Mouse (Mus musculus) testis, adult 2 months (tissue): ENCODE measurements around the gene Gm9918. TPM values are rescaled to one million over a fixed set of nuclear protein-coding genes. Genes with fewer than 3 reads are reported as not detected.

ENCODE experiments used
- H3K27ac ChIP-seq: fragments of 200-500 bp; 2 replicates; pipeline ENCODE4 v1.5.1; 2012; ENCODE audit warnings: low read depth, low read length; ENCODE audit not compliant: control insufficient read depth, insufficient read depth
- H3K27me3 ChIP-seq: fragments of 200-500 bp; 2 replicates; pipeline ENCODE4 v1.6.1; 2012; ENCODE audit warnings: mild to moderate bottlenecking, low read length, moderate library complexity; ENCODE audit not compliant: control insufficient read depth, insufficient read depth
- H3K36me3 ChIP-seq: fragments of 200-500 bp; 2 replicates; pipeline ENCODE4 v1.6.1; 2012; ENCODE audit warnings: mild to moderate bottlenecking, low read length; ENCODE audit not compliant: control insufficient read depth, insufficient read depth
- H3K4me1 ChIP-seq: fragments of 200-500 bp; 2 replicates; pipeline ENCODE4 v1.6.1; 2012; ENCODE audit warnings: low read length; ENCODE audit not compliant: control insufficient read depth, insufficient read depth
- H3K4me3 ChIP-seq: fragments of 200-500 bp; 2 replicates; pipeline ENCODE4 v1.5.1; 2012; ENCODE audit warnings: low read depth, mild to moderate bottlenecking, low read length, moderate library complexity, mixed read lengths; ENCODE audit not compliant: control insufficient read depth
- CTCF ChIP-seq: fragments of 200-500 bp; IDR thresholded peaks from 2 replicates; pipeline ENCODE4 v1.5.1; 2012; ENCODE audit warnings: low read depth, mild to moderate bottlenecking, inconsistent platforms, low read length, moderate library complexity; ENCODE audit not compliant: control insufficient read depth, insufficient read depth, insufficient replicate concordance
- POLR2A ChIP-seq: fragments of 200-500 bp; IDR thresholded peaks from 2 replicates; pipeline ENCODE4 v1.6.1; 2012; ENCODE audit warnings: low read depth, mild to moderate bottlenecking, inconsistent platforms, low read length, moderate library complexity; ENCODE audit not compliant: control insufficient read depth
- polyA plus RNA-seq: library from polyadenylated mRNA; depleted of rRNA; stranded (reverse); fragments of >200 nt; gene quantifications from 2 replicates; pipeline ENCODE4 v1.2.3, GENCODE M21; 2012

Gene Gm9918
- polyA plus RNA-seq, 1 experiment: 0.10 TPM

DNA sequence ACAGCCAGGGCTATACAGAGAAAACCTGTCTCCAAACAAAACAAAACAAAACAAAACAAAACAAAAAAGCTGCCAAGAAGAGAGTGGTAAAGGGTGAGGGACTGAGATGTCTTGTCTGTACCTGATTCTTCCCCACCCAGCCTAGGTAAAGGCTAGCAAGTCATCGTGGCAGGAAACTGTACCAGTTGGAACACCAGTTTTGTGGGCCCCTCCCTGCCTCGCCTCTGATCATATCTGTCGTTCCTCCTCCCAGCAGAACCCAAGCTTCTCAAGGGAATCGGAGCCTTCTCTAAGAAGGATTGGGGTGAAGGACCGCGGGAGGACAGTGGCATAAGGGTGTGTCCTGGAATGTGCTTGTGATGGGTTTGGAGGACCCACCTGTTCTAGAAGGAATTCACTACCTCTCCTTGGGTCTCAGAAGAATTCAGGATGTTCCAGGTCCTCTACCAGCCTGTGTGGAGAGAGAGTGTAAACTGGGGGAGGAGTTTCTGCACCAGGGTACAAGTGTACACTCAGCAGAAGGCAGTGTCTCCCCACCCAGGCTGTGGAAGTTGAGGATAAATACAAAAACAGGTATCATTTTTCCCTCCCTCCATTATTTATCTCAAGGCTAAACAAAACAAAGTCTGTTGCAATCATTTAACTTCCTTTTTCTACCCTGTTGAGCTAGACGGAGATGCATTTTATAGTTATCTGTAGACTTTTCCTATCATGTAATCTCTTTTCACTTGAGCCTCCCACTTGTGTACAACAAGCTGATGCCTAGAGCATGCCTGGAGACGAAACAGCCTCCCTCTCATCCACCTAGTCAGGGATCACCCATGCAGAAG lies 12.3 kb downstream of the Gm9918 start:
- TF ChIP-seq CTCF (no peak), POLR2A (no peak)
- H3K36me3 ChIP-seq: no peaks in the 10 kb centered on the region
- H3K27ac ChIP-seq: no peak overlapping the region
- H3K4me3 ChIP-seq: no peak overlapping the region
- H3K27me3 ChIP-seq: no peaks in the 10 kb centered on the region
- peaks cover 11% of the 10 kb centered on the region for H3K4me1 ChIP-seq

DNA sequence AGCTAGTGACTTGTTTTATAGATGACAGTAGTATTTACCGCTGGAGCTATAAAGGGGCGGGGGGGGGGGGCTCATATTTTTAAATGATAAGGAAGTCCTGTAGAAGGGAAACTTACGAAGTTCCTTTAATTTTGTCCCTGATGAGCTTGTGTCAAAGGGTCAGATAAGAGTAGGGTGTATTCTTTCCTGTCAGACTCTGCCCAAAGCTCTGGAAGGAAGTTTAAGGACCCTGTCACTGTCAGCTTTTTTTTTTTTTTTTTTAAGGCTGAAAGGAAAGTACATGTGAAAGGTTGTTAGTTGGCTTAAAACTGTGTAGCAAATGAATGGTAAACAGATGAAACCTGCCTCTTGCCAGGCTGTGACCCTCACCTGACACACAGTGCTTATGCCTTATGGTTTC lies 13.3 kb downstream of the Gm9918 start:
- no peak overlapping the region for H3K4me3 ChIP-seq
- H3K4me1 ChIP-seq: peaks cover 10% of the 10 kb centered on the region
- H3K27me3 ChIP-seq: no peaks in the 10 kb centered on the region
- no peak overlapping the region for H3K27ac ChIP-seq
- H3K36me3 ChIP-seq: no peaks in the 10 kb centered on the region
- no peak for TF ChIP-seq CTCF
- TF ChIP-seq POLR2A: no peak

DNA sequence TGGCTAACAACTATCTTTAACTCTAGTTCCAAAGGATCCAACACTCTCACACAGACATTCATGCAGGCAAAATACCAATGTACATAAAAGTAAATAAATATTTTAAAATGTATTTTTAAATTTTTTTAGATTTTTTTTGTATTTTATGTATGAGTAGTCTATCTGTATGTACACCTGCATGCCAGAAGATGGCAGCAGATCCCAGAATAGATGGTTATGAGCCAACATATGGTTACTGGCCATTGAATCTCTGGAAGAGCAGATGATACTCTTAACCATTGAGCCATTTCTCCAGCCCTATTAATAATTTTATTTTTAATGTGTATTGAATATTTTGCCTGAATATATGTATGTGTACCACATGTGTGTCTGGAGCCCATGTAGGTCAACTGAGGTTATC lies 17.0 kb downstream of the Gm9918 start:
- Histone ChIP-seq H3K27me3 (no peaks in the 10 kb centered on the region), H3K4me1 (no peaks in the 10 kb centered on the region), H3K4me3 (no peak overlapping the region), H3K36me3 (no peaks in the 10 kb centered on the region), H3K27ac (no peak overlapping the region)
- no peak for TF ChIP-seq POLR2A
- TF ChIP-seq CTCF: no peak

DNA sequence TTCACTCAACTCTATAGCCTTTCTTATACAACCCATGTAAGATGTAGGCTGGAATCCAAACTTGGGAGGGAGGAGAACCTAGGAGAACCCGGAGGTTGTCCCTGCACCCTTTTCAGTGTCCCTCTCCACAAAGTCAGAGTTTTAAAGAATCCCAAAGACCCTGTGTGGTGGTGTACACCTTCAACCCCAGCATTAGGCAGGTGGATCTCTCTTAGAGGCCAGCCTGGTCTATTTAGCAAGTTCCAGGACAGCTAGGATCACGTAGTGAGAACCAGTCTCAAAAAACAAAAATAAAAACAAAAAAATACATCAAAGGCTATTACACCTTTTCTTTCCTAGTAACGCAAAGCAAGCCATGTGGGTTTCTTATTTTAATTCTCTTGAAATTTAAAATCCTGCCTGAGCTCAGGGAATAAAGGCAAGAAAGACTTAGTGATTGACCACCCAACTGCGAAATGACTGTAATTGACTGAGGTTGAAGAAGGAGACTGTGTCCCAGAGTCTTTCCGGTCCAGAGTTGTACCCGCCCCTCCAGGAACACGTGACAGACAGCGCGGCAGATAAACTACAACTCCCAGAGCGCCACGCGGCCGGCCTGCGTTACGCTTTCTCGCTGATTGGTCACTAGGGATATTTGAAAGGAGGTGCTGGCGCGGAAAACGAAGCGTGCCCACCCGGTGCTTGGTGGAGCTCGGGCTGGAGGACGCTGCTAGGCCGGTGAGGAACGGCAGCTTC lies 25.4 kb downstream of the Gm9918 start, which contains the start of gene Espl1:
Gene Espl1 (plus strand): TSS at position 634 of the 735 bp plus-strand sequence.
- peaks cover 2% of the 10 kb centered on the region; the same call in 1 of the 2 replicates for H3K36me3 ChIP-seq
- H3K27me3 ChIP-seq: no peaks in the 10 kb centered on the region
- peak within 1 kb of the TSS; percentile 87 for H3K4me3 ChIP-seq
- H3K4me1 ChIP-seq: no peaks in the 10 kb centered on the region
- TF ChIP-seq POLR2A (peak; percentile 80), CTCF (no peak)
- H3K27ac ChIP-seq: peak within 1 kb of the TSS; percentile 70

DNA sequence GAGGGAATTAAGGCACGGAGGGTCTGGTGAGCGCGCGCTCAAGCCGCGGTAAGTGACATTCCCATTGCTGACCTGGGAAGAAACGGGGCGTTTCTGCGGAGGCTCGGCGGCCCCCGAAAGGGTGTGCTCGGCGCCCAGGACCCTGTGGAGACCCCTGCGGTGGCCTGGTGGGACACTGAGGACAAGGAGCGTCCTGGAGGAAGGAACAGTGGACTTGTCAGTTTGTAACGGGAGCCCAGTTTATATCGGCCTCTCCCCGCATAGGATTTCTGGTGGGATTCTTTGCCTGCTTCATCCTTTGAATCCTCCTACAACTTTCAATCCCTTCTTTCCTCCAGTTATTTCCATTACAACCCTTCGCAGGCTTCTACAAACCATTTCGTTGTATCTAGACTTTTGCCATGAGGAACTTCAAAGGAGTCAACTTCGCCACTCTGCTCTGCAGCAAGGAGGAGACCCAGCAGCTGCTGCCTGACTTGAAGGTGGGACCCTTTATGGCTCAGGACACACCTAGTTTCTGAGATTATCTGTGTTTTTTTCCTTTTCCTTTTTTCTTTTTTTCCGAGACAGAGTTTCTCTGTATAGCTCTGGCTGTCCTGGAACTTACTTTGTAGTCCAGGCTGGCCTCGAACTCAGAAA lies 26.1 kb downstream of the Gm9918 start:
- peak overlapping the region; percentile 70 for H3K27ac ChIP-seq
- no peaks in the 10 kb centered on the region for H3K4me1 ChIP-seq
- TF ChIP-seq POLR2A (no peak), CTCF (no peak)
- no peaks in the 10 kb centered on the region for H3K27me3 ChIP-seq
- H3K36me3 ChIP-seq: peaks cover 2% of the 10 kb centered on the region; the same call in 1 of the 2 replicates
- H3K4me3 ChIP-seq: peak overlapping the region; percentile 87

DNA sequence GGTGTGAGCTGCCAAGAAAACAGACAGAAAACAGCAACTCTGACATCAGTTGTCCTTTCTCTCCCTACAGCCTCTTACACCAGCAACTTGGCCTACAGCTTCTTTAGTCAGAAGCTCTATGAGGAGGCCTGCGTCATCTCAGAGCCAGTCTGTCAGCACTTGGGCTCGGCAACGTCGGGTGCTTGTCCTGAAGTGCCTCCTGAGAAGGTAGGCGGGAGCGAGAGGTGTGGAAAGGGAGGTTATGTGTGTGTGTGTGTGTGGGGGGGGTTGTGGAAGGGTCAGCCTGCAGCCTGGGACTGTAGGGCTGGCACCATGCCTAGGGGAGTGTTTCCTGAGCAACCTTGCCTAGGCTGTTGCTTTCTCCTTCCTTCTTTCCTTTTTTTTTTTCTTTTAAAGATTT lies 32.2 kb downstream of the Gm9918 start:
- TF ChIP-seq POLR2A (no peak), CTCF (no peak)
- H3K4me1 ChIP-seq: no peaks in the 10 kb centered on the region

DNA sequence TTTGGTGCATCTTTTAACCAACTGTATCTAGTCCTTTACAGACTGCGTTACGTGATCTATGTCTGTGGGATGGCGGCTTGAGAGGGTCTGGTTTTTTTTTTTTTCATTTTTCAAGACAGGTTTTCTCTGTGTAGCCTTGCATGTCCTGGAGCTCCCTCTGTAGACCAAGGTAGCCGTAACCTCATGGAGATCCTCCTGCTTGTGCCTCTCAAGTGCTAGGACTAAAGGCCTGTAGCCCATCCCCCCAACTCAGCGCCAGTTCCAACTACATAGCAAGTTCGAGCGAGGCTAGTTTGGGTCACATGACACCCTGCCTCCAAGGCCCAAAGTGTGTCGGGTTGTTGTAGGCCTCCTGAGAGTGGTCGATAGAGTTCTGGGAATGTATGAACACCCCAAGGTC lies 38.4 kb downstream of the Gm9918 start:
- Histone ChIP-seq H3K4me3 (no peak overlapping the region), H3K27ac (no peak overlapping the region), H3K36me3 (peaks cover 9% of the 10 kb centered on the region), H3K27me3 (no peaks in the 10 kb centered on the region), H3K4me1 (no peaks in the 10 kb centered on the region)
- no peak for TF ChIP-seq POLR2A
- TF ChIP-seq CTCF: no peak

More for the DNA sequence above, 32.2 kb downstream of the Gm9918 start:
- H3K36me3 ChIP-seq: peaks cover 12% of the 10 kb centered on the region
- no peak overlapping the region for H3K27ac ChIP-seq
- no peak overlapping the region for H3K4me3 ChIP-seq
- H3K27me3 ChIP-seq: no peaks in the 10 kb centered on the region
